Mouse (Mus musculus): ENCODE measurements around the gene Magea3. TPM values are rescaled to one million over a fixed set of nuclear protein-coding genes. Genes with fewer than 3 reads are reported as not detected.

Gene Magea3
- not detected in 2 replicates for polyA plus RNA-seq (2012; rRNA removed)

DNA sequence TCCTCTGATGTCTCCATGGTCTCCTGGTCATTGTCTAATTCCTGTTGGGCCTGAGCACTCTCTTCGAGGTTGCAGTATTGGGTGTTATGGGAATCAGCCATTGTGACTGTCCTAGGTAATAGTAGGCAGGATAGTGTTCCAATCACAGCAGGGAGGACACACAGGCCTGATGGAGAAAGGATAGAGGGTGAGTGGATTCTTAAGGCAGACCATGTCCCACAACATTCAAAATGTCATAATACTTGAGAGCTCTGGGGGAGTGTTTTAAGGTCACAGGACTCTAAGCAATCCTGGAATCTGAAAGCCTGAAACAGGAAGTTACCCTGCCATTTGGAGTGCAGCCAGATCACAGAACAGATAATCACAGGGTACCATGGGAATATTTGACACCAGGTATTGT, at the start of gene Magea3:
TSS of gene Magea3 (minus strand) at position 101 of the 400 bp plus-strand sequence.

DNA sequence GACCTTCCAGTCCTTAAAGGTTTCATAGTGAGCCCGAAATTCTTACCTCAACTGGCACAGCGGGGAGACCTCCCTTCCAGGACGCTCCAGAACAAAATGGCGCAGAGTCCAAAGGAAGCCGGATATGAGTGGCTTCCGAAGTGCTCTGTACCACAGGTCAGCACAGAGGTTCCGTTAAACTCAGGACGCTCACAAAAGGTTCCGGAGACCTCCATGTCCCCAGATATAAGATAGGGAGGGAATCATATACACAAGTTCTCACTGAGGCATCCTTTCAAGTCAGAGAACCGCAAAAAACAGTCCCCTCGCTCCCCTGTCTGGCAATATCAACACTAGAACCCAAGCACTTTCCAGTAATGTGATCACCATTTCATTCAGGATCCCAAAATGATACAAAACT, 46.4 kb upstream of the Magea3 start, which contains the start of gene Magea8:
TSS of gene Magea8 (minus strand) at position 101 of the 400 bp plus-strand sequence.

DNA sequence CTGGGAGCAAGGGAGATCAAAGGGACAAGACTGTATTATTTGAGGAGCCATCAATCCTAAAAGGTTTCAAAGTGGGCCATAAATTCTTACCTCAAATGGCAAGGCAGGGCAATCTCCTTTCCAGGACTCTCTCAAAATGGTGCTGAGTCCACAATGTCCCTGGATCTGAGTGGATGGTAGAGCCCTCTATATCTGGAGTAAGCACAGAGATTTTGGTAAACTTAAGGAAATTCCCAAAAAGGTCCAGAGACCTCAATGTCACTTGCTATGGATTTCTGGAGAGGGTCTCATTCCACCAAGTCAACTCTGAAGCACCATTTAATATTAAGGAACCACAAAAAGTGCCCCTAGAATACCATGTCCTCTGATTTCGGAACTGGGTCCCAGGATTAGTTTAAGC, 13.4 kb downstream of the Magea3 start, which contains the start of gene Magea6:
TSS of gene Magea6 (minus strand) at position 101 of the 400 bp plus-strand sequence.

Other genes with a start within 250 kb of the Magea3 start
- gene Cldn34b1, start 59.2 kb downstream of the Magea3 start, polyA plus RNA-seq (2012; rRNA removed): not detected in 2 replicates
- gene Magea6, start 13.5 kb downstream of the Magea3 start, polyA plus RNA-seq (2012; rRNA removed): not detected in 2 replicates
- gene Magea8, start 46.3 kb upstream of the Magea3 start, polyA plus RNA-seq (2012; rRNA removed): not detected in 2 replicates
- gene Magea5, start 113.6 kb upstream of the Magea3 start, polyA plus RNA-seq (2012; rRNA removed): not detected in 2 replicates
- gene Magea1, start 140.3 kb upstream of the Magea3 start, polyA plus RNA-seq (2012; rRNA removed): not detected in 2 replicates
- not detected in 2 replicates for gene Magea2, start 144.2 kb upstream of the Magea3 start, polyA plus RNA-seq (2012; rRNA removed)
- gene Cldn34b2, start 178.9 kb upstream of the Magea3 start, polyA plus RNA-seq (2012; rRNA removed): 0.02 TPM in 1 of 2 replicates, not detected in the other

Data from liver, embryonic 14 days (tissue).